Mouse (Mus musculus): ENCODE results near the gene Tnfrsf12a. TPM values are rescaled to one million over a fixed set of nuclear protein-coding genes. Genes with fewer than 3 reads are reported as not detected.

Tnfrsf12a gene
- total RNA-seq, 2 experiments from 2014 or later = 79.9 to 111 TPM

GRCm38 (mm10) chr17:23658450-23658849 lies 18.8 kb downstream of the Tnfrsf12a start:
- intact Hi-C loops (cut with DNase I) = no loop called here
- no peak for DNase-seq (ENCODE audit: low spot score)

GRCm38 (mm10) chr17:23654410-23654809 lies 22.9 kb downstream of the Tnfrsf12a start:
- DNase-seq (ENCODE audit: low spot score) = no peak
- intact Hi-C loops (cut with DNase I) = no loop called here

- DNase-seq (ENCODE audit: low spot score) = no peak
- intact Hi-C loops (cut with DNase I) = no loop called here
These were observed 23.3 kb downstream of the Tnfrsf12a start for GRCm38 (mm10) chr17:23654001-23654400.

DNA sequence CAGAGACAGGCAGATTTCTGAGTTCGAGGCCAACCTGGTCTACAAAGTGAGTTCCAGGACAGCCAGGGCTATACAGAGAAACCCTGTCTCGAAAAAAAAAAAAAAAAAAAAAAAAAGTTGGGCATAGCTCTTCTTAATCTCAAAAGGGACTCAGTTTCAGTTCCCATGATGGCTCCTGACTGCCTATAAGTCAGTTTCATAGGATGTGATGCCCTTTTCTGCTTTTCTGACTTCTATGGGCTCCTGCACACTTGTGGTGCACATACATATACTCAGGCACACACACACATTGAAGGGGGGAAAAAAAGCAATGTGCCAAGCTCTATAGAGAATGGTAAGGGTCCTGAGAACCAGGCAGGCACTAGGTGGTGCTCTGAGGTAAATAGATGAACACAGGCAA lies 23.9 kb downstream of the Tnfrsf12a start:
- intact Hi-C loops (cut with DNase I) = no loop called here
- no peak for DNase-seq (ENCODE audit: low spot score)

DNA sequence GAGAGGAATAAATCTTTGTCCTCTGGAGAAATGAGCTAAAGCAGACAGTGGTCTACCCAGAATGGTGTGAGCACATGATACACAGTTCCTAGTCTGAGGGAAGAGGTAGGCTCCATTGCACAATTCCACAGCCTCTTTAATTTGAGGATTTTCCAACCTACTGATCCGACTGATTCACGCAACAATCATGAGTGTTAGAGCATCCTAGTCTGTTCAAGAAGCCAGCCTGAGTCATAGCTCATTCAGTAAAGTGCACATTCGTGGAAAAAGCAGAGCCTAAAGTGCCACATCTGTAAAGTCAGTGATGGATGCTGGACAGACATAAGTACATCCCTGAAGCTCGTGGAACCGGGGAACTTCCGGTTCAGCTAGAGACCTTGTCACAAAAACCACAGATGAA lies 25.9 kb downstream of the Tnfrsf12a start:
- DNase-seq (ENCODE audit: low spot score) = no peak
- intact Hi-C loops (cut with DNase I) = no loop called here

DNA sequence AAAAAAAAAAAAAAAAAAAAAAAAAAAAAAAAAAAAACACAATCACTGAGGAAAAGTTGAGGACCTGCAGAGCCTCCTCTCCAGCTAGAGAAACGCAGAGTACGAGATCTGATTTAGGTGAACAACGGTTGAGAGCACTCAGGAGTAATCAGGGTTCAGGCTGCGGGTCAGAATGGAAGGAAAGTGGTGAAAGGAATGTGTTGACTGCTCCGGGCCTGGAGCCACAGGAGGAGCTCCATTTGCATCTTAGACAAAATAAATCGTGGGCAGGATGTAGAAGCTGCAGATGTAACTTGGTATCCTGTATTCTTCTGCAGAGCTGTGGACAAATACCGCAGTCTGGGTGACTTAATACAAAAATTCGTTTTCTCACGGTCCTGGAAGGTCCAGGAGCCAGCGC lies 31.4 kb downstream of the Tnfrsf12a start:
- DNase-seq (ENCODE audit: low spot score) = no peak
- intact Hi-C loops (cut with DNase I) = no loop called here

DNA sequence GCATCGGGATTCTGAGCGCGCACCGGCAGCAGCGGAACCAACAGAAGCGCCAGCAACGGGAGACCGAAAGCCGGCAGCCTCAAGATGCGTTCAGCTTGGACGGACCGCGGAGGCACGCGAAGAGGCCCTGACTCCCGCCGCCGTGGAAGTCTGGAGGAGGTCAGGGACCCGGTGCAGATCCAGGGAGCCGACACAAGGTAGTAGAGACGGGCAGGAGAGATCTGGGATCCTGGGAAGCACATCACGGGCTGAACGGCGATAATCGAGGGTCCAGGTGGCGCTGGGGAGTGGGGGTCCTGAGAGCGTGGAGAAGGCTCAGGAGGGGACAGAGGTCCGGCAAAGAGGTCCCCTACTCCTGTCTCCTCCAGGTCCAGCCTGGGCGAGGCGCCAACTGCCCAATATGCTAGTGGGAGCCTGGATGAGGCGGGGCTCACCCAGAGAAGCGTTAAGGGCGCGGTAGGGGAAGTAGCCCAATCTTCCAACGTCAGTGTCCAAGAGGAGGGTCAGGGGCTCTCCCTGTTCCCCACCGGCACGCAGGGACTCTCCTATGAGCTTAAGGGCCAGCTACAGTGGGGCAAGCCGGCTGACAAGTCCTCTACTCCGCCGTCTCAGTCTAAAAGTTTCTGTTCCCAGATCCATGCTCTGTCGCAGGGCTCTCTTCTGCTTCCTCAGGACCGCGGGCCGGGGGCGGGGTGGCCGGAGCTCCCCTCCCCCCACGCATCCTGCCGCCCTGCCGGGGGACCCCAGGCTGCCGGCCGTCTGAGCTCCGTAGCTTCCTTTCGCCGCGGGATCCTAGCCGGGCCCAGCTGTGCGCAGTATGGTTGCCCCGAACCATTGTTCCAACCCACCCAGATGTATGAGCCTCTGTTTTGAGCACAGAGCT lies 32.4 kb downstream of the Tnfrsf12a start, which contains the start of gene Mmp25:
Gene Mmp25, minus strand, starts transcription at position 665 of the 883 bp plus-strand sequence.
- no peak for DNase-seq (ENCODE audit: low spot score)
- intact Hi-C loops (cut with DNase I) = no loop called here

DNA sequence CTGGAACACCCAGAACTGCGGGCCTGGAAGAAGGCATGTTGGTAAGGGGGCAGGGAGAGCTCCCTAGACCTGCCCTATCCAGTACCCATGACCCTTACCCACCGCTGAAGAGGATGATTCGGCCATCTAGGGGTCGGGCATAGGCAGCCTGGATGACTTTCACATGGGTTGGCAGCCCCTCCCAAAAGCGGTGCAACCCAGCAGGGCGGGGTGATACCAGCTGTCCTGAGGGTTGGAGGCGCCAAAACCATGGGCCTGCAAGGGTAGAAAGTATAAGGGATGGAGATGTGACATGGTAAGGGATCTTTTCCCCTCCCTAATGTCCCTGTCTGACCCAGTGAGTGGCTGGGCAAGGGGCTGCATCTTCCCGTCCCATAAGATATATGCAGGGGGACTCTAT lies 46.0 kb downstream of the Tnfrsf12a start:
- DNase-seq (ENCODE audit: low spot score) = no peak
- intact Hi-C loops (cut with DNase I) = no loop called here

DNA sequence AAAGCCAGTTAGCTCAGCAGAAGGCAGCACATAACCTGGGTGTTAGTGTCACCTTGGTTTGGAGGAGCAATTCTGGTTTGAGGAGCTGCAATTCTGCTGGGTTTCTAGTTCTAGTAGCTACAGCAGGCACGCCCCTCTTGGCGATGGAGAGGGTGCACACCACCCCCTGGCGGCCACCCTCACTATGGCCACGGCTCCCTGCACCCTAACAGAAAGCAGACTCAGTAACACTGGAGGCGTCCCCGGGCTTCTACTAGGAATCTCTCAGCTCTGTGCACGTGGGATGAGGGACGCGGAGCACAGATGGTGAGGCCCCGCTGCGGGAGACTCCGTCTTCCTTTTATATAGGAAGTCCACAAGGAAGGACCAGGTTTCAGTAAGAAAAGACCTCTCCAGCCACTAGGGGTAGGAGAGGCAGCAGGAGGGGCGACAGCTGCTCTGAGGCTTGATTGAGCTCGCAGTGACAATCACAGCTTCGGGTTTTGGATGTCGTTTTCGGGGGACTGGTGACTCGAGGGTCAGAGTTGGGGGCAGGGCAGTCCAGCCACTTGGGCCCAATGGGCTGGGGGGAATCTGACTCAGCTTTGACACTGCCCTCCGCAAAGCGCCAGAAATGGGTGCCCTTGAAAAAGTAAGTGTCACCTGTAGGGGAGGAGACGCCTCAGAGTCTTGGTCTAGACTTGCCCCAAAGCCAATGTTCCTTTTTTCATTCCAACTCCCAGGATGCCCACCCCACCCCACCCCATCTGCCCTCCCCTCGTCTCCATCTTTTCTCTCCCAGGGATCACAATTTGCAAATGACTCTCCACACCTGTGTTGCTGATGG lies 46.9 kb downstream of the Tnfrsf12a start:
- intact Hi-C loops (cut with DNase I) = loop anchor here (1.0 kb wide), 1 partner anchor 60 kb away; no protein-coding TSS in a partner anchor

GRCm38 (mm10) chr17:23627813-23628212 lies 49.5 kb downstream of the Tnfrsf12a start:
- DNase-seq (ENCODE audit: low spot score) = no peak
- intact Hi-C loops (cut with DNase I) = no loop called here

More for the DNA sequence above, 46.9 kb downstream of the Tnfrsf12a start:
- peak; percentile 49 for DNase-seq (ENCODE audit: low spot score)

Other genes with a start within 250 kb of the Tnfrsf12a start
- gene Vmn2r117, start 197.8 kb downstream of the Tnfrsf12a start, total RNA-seq (2021) = not detected
- 1 to 10 TPM; 4.7 to 6.2 TPM for gene Zfp213, start 113.2 kb downstream of the Tnfrsf12a start, total RNA-seq (2021)
- 1 to 10 TPM; 3.4 to 4.8 TPM for gene Zfp13, start 78.0 kb downstream of the Tnfrsf12a start, total RNA-seq (2021)
- not detected for gene Zscan10, start 76.6 kb downstream of the Tnfrsf12a start, total RNA-seq (2021)
- gene Mmp25, start 32.2 kb downstream of the Tnfrsf12a start, total RNA-seq (2021) = under 1 TPM; 0.06 to 0.08 TPM
- gene Bicdl2, start 17.0 kb downstream of the Tnfrsf12a start, total RNA-seq (2021) = not detected
- 100 to 1,000 TPM; 193 to 207 TPM for gene Hcfc1r1, start 3.9 kb downstream of the Tnfrsf12a start, total RNA-seq (2021)
- 10 to 100 TPM; 12.2 to 12.3 TPM for gene Thoc6, start 3.6 kb downstream of the Tnfrsf12a start, total RNA-seq (2021)
- gene Cldn6, start 1.8 kb upstream of the Tnfrsf12a start, total RNA-seq (2021) = not detected
- not detected for gene Cldn9, start 6.6 kb upstream of the Tnfrsf12a start, total RNA-seq (2021)
- not detected for gene 1520401A03Rik, start 45.3 kb upstream of the Tnfrsf12a start, total RNA-seq (2021)
- 1 to 10 TPM; 1.4 to 1.5 TPM for gene Pkmyt1, start 48.9 kb upstream of the Tnfrsf12a start, total RNA-seq (2021)
- gene Paqr4, start 63.4 kb upstream of the Tnfrsf12a start, total RNA-seq (2021) = 10 to 100 TPM; 26.1 to 29.5 TPM
- not detected for gene Kremen2, start 68.4 kb upstream of the Tnfrsf12a start, total RNA-seq (2021)
- gene Flywch1, start 94.1 kb upstream of the Tnfrsf12a start, total RNA-seq (2021) = 10 to 100 TPM; 29.7 to 33.2 TPM
- gene Flywch2, start 108.6 kb upstream of the Tnfrsf12a start, total RNA-seq (2021) = 1 to 10 TPM in 1 of 2 experiments, under 1 TPM in 1; 0.88 to 1.6 TPM
- gene Srrm2, start 113.1 kb upstream of the Tnfrsf12a start, total RNA-seq (2021) = 100 to 1,000 TPM; 157 to 162 TPM
- gene Elob, start 151.7 kb upstream of the Tnfrsf12a start, total RNA-seq (2021) = 100 to 1,000 TPM; 353 to 372 TPM
- gene Prss33, start 158.6 kb upstream of the Tnfrsf12a start, total RNA-seq (2021) = not detected
- gene Prss32, start 166.4 kb upstream of the Tnfrsf12a start, total RNA-seq (2021) = not detected
- gene Prss41, start 166.7 kb upstream of the Tnfrsf12a start, total RNA-seq (2021) = not detected
- gene Prss21, start 190.6 kb upstream of the Tnfrsf12a start, total RNA-seq (2021) = not detected
- not detected for gene Dcpp1, start 203.4 kb upstream of the Tnfrsf12a start, total RNA-seq (2021)
- not detected for gene Dcpp2, start 203.4 kb upstream of the Tnfrsf12a start, total RNA-seq (2021)
- not detected for gene Dcpp3, start 240.0 kb upstream of the Tnfrsf12a start, total RNA-seq (2021)